Mouse (Mus musculus) intestine, embryonic 14.5 days (tissue): ENCODE measurements around the gene Hoxa7. TPM values are rescaled to one million over a fixed set of nuclear protein-coding genes. Genes with fewer than 3 reads are reported as not detected.

ENCODE experiments used
- ATAC-seq: fragments of 200-750 bp; cut with Nextera tagmentation; replicated peaks from 2 replicates; pipeline ENCODE4 v1.8.0; 2017; ENCODE audit warnings: low read depth, moderate number of reproducible peaks, moderate TSS enrichment, moderate library complexity; ENCODE audit not compliant: low FRiP score, low TSS enrichment
- DNase-seq: peaks from one replicate; pipeline ENCODE4 v3.0.0-alpha.2; 2018; ENCODE audit warnings: low spot score
- H3K27ac ChIP-seq: fragments of 300-500 bp; sonication (generic); 2 replicates; pipeline ENCODE4 v1.5.1; 2014; ENCODE audit warnings: low read depth, mild to moderate bottlenecking, control low read depth
- H3K27me3 ChIP-seq: fragments of 300-500 bp; sonication (generic); replicated peaks from 2 replicates; pipeline ENCODE4 v1.6.1; 2014; ENCODE audit warnings: low read length, control low read depth; ENCODE audit not compliant: control insufficient read depth, insufficient read depth
- H3K36me3 ChIP-seq: fragments of 300-500 bp; sonication (generic); 2 replicates; pipeline ENCODE4 v1.6.1; 2014; ENCODE audit warnings: low read length, control low read depth; ENCODE audit not compliant: control insufficient read depth, insufficient read depth
- H3K4me1 ChIP-seq: fragments of 300-500 bp; sonication (generic); replicated peaks from 2 replicates; pipeline ENCODE4 v1.6.1; 2014; ENCODE audit warnings: low read length, control low read depth, mixed read lengths; ENCODE audit not compliant: control insufficient read depth, insufficient read depth
- H3K4me2 ChIP-seq: fragments of 300-500 bp; sonication (generic); 2 replicates; pipeline ENCODE4 v1.6.1; 2014; ENCODE audit warnings: low read length
- H3K4me3 ChIP-seq: fragments of 300-500 bp; sonication (generic); 2 replicates; pipeline ENCODE4 v1.5.1; 2014; ENCODE audit warnings: low read depth, low read length, control low read depth, mixed read lengths
- H3K9ac ChIP-seq: fragments of 300-500 bp; sonication (generic); 2 replicates; pipeline ENCODE4 v1.6.1; 2014; ENCODE audit warnings: mild to moderate bottlenecking, low read length
- H3K9me3 ChIP-seq: fragments of 300-500 bp; sonication (generic); 2 replicates; pipeline ENCODE4 v1.6.1; 2016; ENCODE audit warnings: low read length, control low read depth; ENCODE audit not compliant: control insufficient read depth
- WGBS: fragments of 180-500 bp; shearing (Covaris S2); extraction: QIAGEN DNeasy Blood & Tissue Kit; methylation state at CpG from one replicate; pipeline ENCODE4 v1.1.7; 2014; 5-methylcytosine and 5-hydroxymethylcytosine counted together
- polyA plus RNA-seq: library from polyadenylated mRNA; unstranded; fragments of >200 nt; fragmentation: Nextera tagmentation; extraction: Ambion mirVana; gene quantifications from 2 replicates; pipeline ENCODE4 v1.2.1, GENCODE M21; 2014

Hoxa7 gene
- polyA plus RNA-seq, 1 experiment from 2014 or later: 9.2 TPM

- Histone ChIP-seq H3K4me1 (peaks cover 38% of the 10 kb centered on the region), H3K4me3 (peak overlapping the region; percentile 59), H3K27me3 (0 out of 2 replicates have a peak, but pooled peaks cover 8% of the 10 kb centered on the region), H3K4me2 (peak overlapping the region; percentile 70), H3K36me3 (no peaks in the 10 kb centered on the region), H3K9me3 (no peaks in the 10 kb centered on the region), H3K9ac (peak overlapping the region; percentile 87), H3K27ac (peak overlapping the region; percentile 88)
- 43% methylated on average over 5 of the region's 5 CpGs for WGBS
- ATAC-seq (no peak), DNase-seq (no peak)
These were observed 50.8 kb downstream of the Hoxa7 start for GRCm38 (mm10) chr6:52170898-52171223.

DNA sequence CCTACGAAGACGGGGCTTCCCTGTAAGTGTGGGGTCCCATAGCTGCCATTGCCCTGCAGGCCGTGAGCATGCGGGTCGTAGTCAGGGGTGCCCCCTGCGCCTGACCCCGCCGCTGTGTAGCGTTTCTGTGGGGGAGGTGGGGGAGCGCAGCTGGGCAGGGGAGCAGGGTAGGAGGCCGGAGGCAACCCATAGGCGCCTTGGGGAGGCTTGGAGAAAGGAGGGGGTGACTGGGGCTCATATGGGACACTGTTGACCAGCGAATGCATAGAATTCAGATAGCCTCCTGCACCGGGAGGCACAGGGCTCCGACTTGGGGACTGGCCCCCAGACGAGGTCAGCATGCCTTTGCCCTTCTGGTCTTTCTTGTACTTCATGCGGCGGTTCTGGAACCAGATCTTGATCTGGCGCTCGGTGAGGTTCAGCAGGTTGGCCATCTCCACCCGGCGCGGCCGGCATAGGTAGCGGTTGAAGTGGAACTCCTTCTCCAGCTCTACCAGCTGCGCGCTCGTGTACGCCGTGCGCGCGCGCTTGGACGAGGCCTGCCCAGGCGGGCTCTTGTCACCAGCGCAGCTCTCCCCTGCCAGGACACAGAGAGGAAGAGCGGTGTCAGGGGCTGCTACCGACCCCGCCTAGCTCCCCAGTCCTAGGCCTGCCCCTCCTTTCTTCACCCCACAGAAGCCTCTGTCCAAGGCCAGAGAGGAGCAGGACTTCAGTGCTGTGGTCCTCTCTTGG, 51.3 kb downstream of the Hoxa7 start:
- H3K9ac ChIP-seq: peak overlapping the region; percentile 87
- H3K9me3 ChIP-seq: no peaks in the 10 kb centered on the region
- WGBS: 28% methylated on average over 40 of the region's 40 CpGs
- peak overlapping the region; percentile 59 for H3K4me3 ChIP-seq
- peak overlapping the region; percentile 70 for H3K4me2 ChIP-seq
- ATAC-seq (no peak), DNase-seq (peak; percentile 75)
- H3K27ac ChIP-seq: peak overlapping the region; percentile 88
- peaks cover 42% of the 10 kb centered on the region for H3K4me1 ChIP-seq
- H3K36me3 ChIP-seq: no peaks in the 10 kb centered on the region
- 0 out of 2 replicates have a peak, but pooled peaks cover 8% of the 10 kb centered on the region for H3K27me3 ChIP-seq

DNA sequence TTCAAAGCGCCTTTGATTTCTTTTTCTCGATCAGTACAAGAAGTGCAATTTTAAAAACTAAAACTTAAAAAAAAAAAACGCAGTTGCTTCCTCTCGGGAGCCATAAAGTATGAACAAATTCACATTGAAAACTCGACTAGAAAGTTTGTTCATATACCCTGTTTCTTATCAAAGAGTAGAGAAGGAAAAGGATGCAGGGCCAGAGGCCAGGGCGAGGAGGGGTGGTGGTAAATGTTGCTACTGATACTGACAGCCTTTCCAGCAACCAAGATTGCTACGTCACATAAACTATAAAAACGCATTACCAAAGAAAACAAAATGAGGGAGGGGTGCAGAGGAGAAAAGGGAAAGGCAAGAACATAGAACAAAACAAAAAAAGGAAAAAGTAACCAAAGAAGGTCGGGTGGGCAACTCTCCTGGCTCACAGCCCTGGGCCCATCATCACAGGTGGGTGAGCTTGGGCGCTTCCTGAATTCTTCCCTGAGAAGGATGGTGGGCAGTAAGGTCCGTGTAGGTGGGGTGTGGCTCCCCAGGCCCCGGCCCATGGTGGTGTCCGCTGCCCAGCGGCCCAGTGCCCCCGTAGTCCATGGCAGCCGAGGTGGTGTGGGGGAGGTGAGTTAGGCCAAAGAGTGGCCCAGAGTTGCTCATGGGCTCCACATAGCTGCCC, 52.0 kb downstream of the Hoxa7 start:
- Histone ChIP-seq H3K4me1 (peaks cover 47% of the 10 kb centered on the region), H3K9ac (peak overlapping the region; percentile 87), H3K27me3 (0 out of 2 replicates have a peak, but pooled peaks cover 8% of the 10 kb centered on the region), H3K36me3 (no peaks in the 10 kb centered on the region), H3K9me3 (no peaks in the 10 kb centered on the region), H3K4me3 (peak overlapping the region; percentile 59; the same call in 1 of the 2 replicates), H3K27ac (peak overlapping the region; percentile 88), H3K4me2 (peak overlapping the region; percentile 70)
- WGBS: 33% methylated on average over 16 of the region's 16 CpGs
- peak; percentile 67 for DNase-seq
- ATAC-seq: no peak

DNA sequence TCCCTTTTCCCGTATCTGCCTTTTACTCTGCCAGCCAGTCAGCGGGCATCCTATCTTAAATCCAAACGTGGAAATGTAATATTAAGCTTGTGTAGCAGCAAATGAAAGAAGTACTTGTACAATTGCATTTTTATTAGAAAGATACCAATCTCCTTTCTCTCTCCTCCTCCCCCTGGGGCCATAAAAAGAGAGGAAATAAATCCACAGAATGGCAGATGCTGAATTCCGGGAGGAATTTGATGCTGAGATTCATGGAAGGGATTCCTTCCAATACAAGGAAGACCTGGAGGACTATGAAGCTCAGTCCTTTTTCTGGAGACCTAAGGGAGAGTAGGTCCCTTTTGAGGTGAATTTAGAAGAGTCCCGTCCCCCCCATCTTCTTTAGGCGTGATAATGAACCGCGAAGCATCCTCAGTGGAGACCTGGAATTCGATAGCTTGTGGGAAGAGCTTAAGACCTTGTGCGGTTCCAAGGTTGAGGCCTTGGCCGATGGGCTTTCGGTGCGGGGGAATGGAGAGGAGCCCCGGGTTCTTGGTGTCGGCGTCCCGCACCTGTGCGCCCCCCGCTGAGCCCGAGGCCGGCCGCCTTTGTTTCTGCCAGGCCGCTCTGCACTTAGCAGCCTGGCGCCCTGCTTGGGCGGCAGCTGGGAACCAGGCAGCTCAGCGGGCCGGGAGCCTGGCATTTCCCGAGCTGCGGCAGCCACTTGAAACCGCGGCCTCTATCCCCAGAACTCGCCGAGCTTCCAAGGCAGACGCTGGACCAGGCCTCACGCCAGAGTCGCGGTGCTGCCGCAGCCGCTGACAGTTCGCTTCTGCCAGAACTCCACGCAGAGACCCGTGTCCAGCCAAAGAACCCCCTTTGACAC, 53.2 kb downstream of the Hoxa7 start:
- H3K27ac ChIP-seq: peak overlapping the region; percentile 95
- peak; percentile 74 for DNase-seq
- ATAC-seq: no peak
- H3K27me3 ChIP-seq: 0 out of 2 replicates have a peak, but pooled peaks cover 8% of the 10 kb centered on the region
- peaks cover 45% of the 10 kb centered on the region for H3K4me1 ChIP-seq
- H3K4me3 ChIP-seq: peak overlapping the region; percentile 59
- WGBS: 21% methylated on average over 42 of the region's 42 CpGs
- no peaks in the 10 kb centered on the region for H3K36me3 ChIP-seq
- peak overlapping the region; percentile 87 for H3K9ac ChIP-seq
- H3K9me3 ChIP-seq: no peaks in the 10 kb centered on the region
- H3K4me2 ChIP-seq: peak overlapping the region; percentile 70

GRCm38 (mm10) chr6:52167736-52168161, 53.9 kb downstream of the Hoxa7 start:
- Histone ChIP-seq H3K27ac (peak overlapping the region; percentile 95), H3K27me3 (0 out of 2 replicates have a peak, but pooled peaks cover 8% of the 10 kb centered on the region), H3K4me3 (peak overlapping the region; percentile 59), H3K4me1 (peaks cover 48% of the 10 kb centered on the region), H3K9me3 (no peaks in the 10 kb centered on the region), H3K4me2 (peak overlapping the region; percentile 70), H3K9ac (peak overlapping the region; percentile 87), H3K36me3 (peaks cover 3% of the 10 kb centered on the region; the same call in 1 of the 2 replicates)
- DNase-seq: peak; percentile 72
- ATAC-seq: no peak
- 34% methylated on average over 14 of the region's 14 CpGs for WGBS

GRCm38 (mm10) chr6:52167176-52167575, 54.5 kb downstream of the Hoxa7 start:
- 51% methylated on average over 1 of the region's 1 CpGs for WGBS

GRCm38 (mm10) chr6:52166431-52167077, 55.1 kb downstream of the Hoxa7 start:
- WGBS: 33% methylated on average over 4 of the region's 4 CpGs
- no peaks in the 10 kb centered on the region for H3K9me3 ChIP-seq
- peak overlapping the region; percentile 59 for H3K4me3 ChIP-seq
- H3K9ac ChIP-seq: peak overlapping the region; percentile 87
- peak overlapping the region; percentile 95 for H3K27ac ChIP-seq
- H3K36me3 ChIP-seq: peaks cover 4% of the 10 kb centered on the region; the same call in 1 of the 2 replicates
- peak overlapping the region; percentile 70 for H3K4me2 ChIP-seq
- H3K4me1 ChIP-seq: peaks cover 44% of the 10 kb centered on the region
- DNase-seq (peak; percentile 71), ATAC-seq (no peak)
- H3K27me3 ChIP-seq: 0 out of 2 replicates have a peak, but pooled peaks cover 8% of the 10 kb centered on the region

More at GRCm38 (mm10) chr6:52167176-52167575, 54.5 kb downstream of the Hoxa7 start:
- ATAC-seq (no peak), DNase-seq (no peak)
- Histone ChIP-seq H3K4me3 (peak overlapping the region; percentile 59; the same call in 1 of the 2 replicates), H3K4me2 (peak overlapping the region; percentile 70), H3K9ac (peak overlapping the region; percentile 87), H3K9me3 (no peaks in the 10 kb centered on the region), H3K27me3 (0 out of 2 replicates have a peak, but pooled peaks cover 8% of the 10 kb centered on the region), H3K36me3 (peaks cover 4% of the 10 kb centered on the region; the same call in 1 of the 2 replicates), H3K4me1 (peaks cover 48% of the 10 kb centered on the region), H3K27ac (peak overlapping the region; percentile 95)
